Mouse (Mus musculus) thymus, adult 2 months (tissue): ENCODE results near the gene Tmem37.

ENCODE experiments used
- CTCF ChIP-seq: fragments of 200-500 bp; IDR thresholded peaks from 2 replicates; pipeline ENCODE4 v1.5.1; 2012; ENCODE audit warnings: mild to moderate bottlenecking, control low read depth, low read length, moderate library complexity, borderline replicate concordance; ENCODE audit not compliant: control insufficient read depth, poor library complexity, insufficient read depth; ENCODE audit errors: extremely low read depth
- POLR2A ChIP-seq: fragments of 200-500 bp; IDR thresholded peaks from 2 replicates; pipeline ENCODE4 v1.6.1; 2012; ENCODE audit warnings: mild to moderate bottlenecking, low read length, control low read depth, moderate library complexity; ENCODE audit not compliant: control insufficient read depth, poor library complexity, insufficient read depth; ENCODE audit errors: extremely low read depth

DNA sequence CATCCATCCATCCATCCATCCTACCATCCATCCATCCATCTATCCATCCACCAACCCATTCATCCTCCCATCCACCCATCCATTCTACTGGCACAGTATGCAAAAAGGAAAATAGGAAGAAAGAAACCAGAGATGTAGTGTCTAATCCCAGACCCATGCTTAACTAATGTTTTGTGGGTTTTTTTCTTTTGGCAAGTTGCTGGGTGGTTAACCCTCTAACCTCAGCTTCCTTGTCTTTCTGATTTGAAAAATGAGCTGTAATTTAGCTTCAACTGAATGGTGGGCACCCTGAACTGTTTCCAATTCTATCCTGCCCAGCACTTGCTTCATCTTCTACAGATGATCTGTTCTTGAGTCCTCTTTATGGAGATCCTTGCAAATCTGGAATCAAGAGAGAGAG, 26.5 kb downstream of the Tmem37 start:
- TF ChIP-seq CTCF (no peak), POLR2A (no peak)
